Mouse (Mus musculus) heart, adult 8-10 months (tissue): Measurements from ENCODE around the gene Prune1. TPM values are rescaled to one million over a fixed set of nuclear protein-coding genes. Genes with fewer than 3 reads are reported as not detected.
"Not testable (repeated sequence)": the region's sequence is repeated elsewhere in the genome, so short reads cannot be mapped to it uniquely, and the experiment has no call there.

Experiments used
- DNase-seq: peaks from one replicate; pipeline ENCODE4 v3.0.0; 2022; ENCODE audit warnings: low spot score
- total RNA-seq, 4 experiments: library from RNA; stranded (reverse); gene quantifications; 2 replicates each; pipeline ENCODE4 v1.2.4; 2022

The Prune1 gene
- total RNA-seq, 4 experiments from 2014 or later, result 26.3 to 27.9 (median 27.2) TPM

- DNase-seq, result not testable (repeated sequence)
These were observed 68.8 kb downstream of the Prune1 start for GRCm38 (mm10) chr3:95212889-95213608.

GRCm38 (mm10) chr3:95210585-95210984, 71.3 kb downstream of the Prune1 start:
- DNase-seq, result no peak

- no peak for DNase-seq
These were observed 73.6 kb downstream of the Prune1 start for GRCm38 (mm10) chr3:95208286-95208685.

GRCm38 (mm10) chr3:95203880-95204279, 78.0 kb downstream of the Prune1 start:
- DNase-seq, result no peak

Other genes starting within 250 kb of the Prune1 start
- gene Psmd4, start 239.5 kb downstream of the Prune1 start, total RNA-seq, result 100 to 1,000 TPM; 124 to 149 (median 127) TPM
- 10 to 100 TPM; 15.4 to 17.4 (median 16.5) TPM for gene Pip5k1a, start 175.1 kb downstream of the Prune1 start, total RNA-seq
- 10 to 100 TPM; 27.9 to 35.3 (median 32.0) TPM for gene Vps72, start 171.1 kb downstream of the Prune1 start, total RNA-seq
- 10 to 100 TPM; 35.7 to 43.4 (median 39.0) TPM for gene Tmod4, start 157.6 kb downstream of the Prune1 start, total RNA-seq
- gene Scnm1, start 148.1 kb downstream of the Prune1 start, total RNA-seq, result 10 to 100 TPM; 29.0 to 39.4 (median 33.2) TPM
- gene Lysmd1, start 148.0 kb downstream of the Prune1 start, total RNA-seq, result 1 to 10 TPM; 4.8 to 5.4 (median 5.0) TPM
- gene Tnfaip8l2, start 139.7 kb downstream of the Prune1 start, total RNA-seq, result 1 to 10 TPM in 3 of 4 experiments, under 1 TPM in 1; 0.62 to 1.9 (median 1.5) TPM
- gene Sema6c, start 121.6 kb downstream of the Prune1 start, total RNA-seq, result 1 to 10 TPM; 2.6 to 8.1 (median 5.5) TPM
- 10 to 100 TPM; 12.2 to 13.9 (median 13.2) TPM for gene Gabpb2, start 64.2 kb downstream of the Prune1 start, total RNA-seq
- gene Cdc42se1, start 53.3 kb downstream of the Prune1 start, total RNA-seq, result 10 to 100 TPM; 17.0 to 22.8 (median 20.4) TPM
- 10 to 100 TPM in 2 of 4 experiments, 1 to 10 TPM in 2; 5.5 to 11.3 (median 9.5) TPM for gene Mllt11, start 49.9 kb downstream of the Prune1 start, total RNA-seq
- not detected for gene Gm128, start 40.5 kb downstream of the Prune1 start, total RNA-seq
- gene Bnipl, start 30.9 kb downstream of the Prune1 start, total RNA-seq, result not detected
- 10 to 100 TPM; 19.5 to 23.8 (median 21.3) TPM for gene Mindy1, start 731 bp downstream of the Prune1 start, total RNA-seq
- gene Anxa9, start 25.1 kb upstream of the Prune1 start, total RNA-seq, result 1 to 10 TPM in 1 of 4 experiments, under 1 TPM in 2, not detected in 1; 0.52 to 1.5 (median 0.66) TPM
- gene Cers2, start 32.7 kb upstream of the Prune1 start, total RNA-seq, result 10 to 100 TPM; 30.6 to 35.5 (median 33.4) TPM
- gene Setdb1, start 75.1 kb upstream of the Prune1 start, total RNA-seq, result 10 to 100 TPM; 10.1 to 12.0 (median 10.4) TPM
- not detected for gene 4930558C23Rik, start 120.8 kb upstream of the Prune1 start, total RNA-seq
- 10 to 100 TPM; 36.9 to 39.9 (median 39.1) TPM for gene Arnt, start 152.3 kb upstream of the Prune1 start, total RNA-seq
- gene Ctsk, start 217.2 kb upstream of the Prune1 start, total RNA-seq, result 1 to 10 TPM; 5.3 to 7.9 (median 6.6) TPM
- gene Ctss, start 244.7 kb upstream of the Prune1 start, total RNA-seq, result 10 to 100 TPM in 2 of 4 experiments, 1 to 10 TPM in 2; 7.8 to 17.5 (median 10.0) TPM